Mouse (Mus musculus) lung, postnatal 36 days (tissue): ENCODE results near the gene Srrd.

Experiments used
- DNase-seq: peaks from one replicate; pipeline ENCODE4 v3.0.0; 2022; ENCODE audit warnings: mixed read lengths

Gene Srrd

GRCm38 (mm10) chr5:112287652-112288051 lies 55.2 kb downstream of the Srrd start:
- DNase-seq, result no peak
